Mouse (Mus musculus) adrenal gland, adult (tissue): ENCODE measurements around the gene Lbh.

Experiments used
- DNase-seq, 2 experiments: peaks; one replicate each; pipeline ENCODE4 v3.0.0; 2022 to 2023; ENCODE audit warnings: low spot score in 1 of 2; ENCODE audit not compliant: inconsistent age in 2 of 2

Lbh gene

GRCm38 (mm10) chr17:72909061-72909852 is 8.8 kb upstream of the Lbh start:
- no peak for DNase-seq

GRCm38 (mm10) chr17:72911283-72911682 is 6.8 kb upstream of the Lbh start:
- DNase-seq = no peak

GRCm38 (mm10) chr17:72911751-72912150 is 6.4 kb upstream of the Lbh start:
- no peak for DNase-seq

- DNase-seq = no peak
Measured at GRCm38 (mm10) chr17:72914082-72914481, 4.0 kb upstream of the Lbh start.

- DNase-seq = peak; percentile 79 to 92
Measured at GRCm38 (mm10) chr17:72917241-72918030, 669 bp upstream of the Lbh start.

GRCm38 (mm10) chr17:72918571-72919541 is 751 bp downstream of the Lbh start:
- DNase-seq = peak; percentile 67 to 80

GRCm38 (mm10) chr17:72919641-72920040 is 1.5 kb downstream of the Lbh start:
- DNase-seq = no peak

GRCm38 (mm10) chr17:72920430-72920829 is 2.3 kb downstream of the Lbh start:
- no peak for DNase-seq

GRCm38 (mm10) chr17:72920971-72921370 is 2.9 kb downstream of the Lbh start:
- no peak for DNase-seq

GRCm38 (mm10) chr17:72922206-72922605 is 4.1 kb downstream of the Lbh start:
- DNase-seq = no peak

GRCm38 (mm10) chr17:72923283-72923682 is 5.2 kb downstream of the Lbh start:
- DNase-seq = no peak

- DNase-seq = no peak
Measured at GRCm38 (mm10) chr17:72924295-72924694, 6.2 kb downstream of the Lbh start.

- peak in 1 of 2 experiments; percentile 46 for DNase-seq
Measured at GRCm38 (mm10) chr17:72925111-72925510, 7.0 kb downstream of the Lbh start.

- DNase-seq = peak; percentile 63 to 85
Measured at GRCm38 (mm10) chr17:72925804-72926617, 7.9 kb downstream of the Lbh start.

- no peak for DNase-seq
Measured at GRCm38 (mm10) chr17:72926994-72927393, 8.9 kb downstream of the Lbh start.

GRCm38 (mm10) chr17:72933116-72933515 is 15.0 kb downstream of the Lbh start:
- no peak for DNase-seq

GRCm38 (mm10) chr17:72934146-72934545 is 16.0 kb downstream of the Lbh start:
- no peak for DNase-seq

- DNase-seq = peak in 1 of 2 experiments; percentile 38
Measured at GRCm38 (mm10) chr17:72934653-72935052, 16.5 kb downstream of the Lbh start.

- peak in 1 of 2 experiments; percentile 60 for DNase-seq
Measured at GRCm38 (mm10) chr17:72935921-72936320, 17.8 kb downstream of the Lbh start.

- DNase-seq = no peak
Measured at GRCm38 (mm10) chr17:72936336-72936735, 18.2 kb downstream of the Lbh start.
